Mouse (Mus musculus) cerebellum, adult (tissue): ENCODE measurements around the gene Btbd35f4.
"Not testable (repeated sequence)": the region's sequence is repeated elsewhere in the genome, so short reads cannot be mapped to it uniquely, and the experiment has no call there.

Experiments used
- ATAC-seq: cut with Nextera tagmentation; 2 replicates; pipeline ENCODE4 v1.9.2; 2017; ENCODE audit warnings: mild to moderate bottlenecking, moderate library complexity, mixed read lengths; ENCODE audit not compliant: insufficient number of reproducible peaks, low FRiP score, low TSS enrichment

Gene Btbd35f4

GRCm38 (mm10) chrX:4800196-4800595 lies at the start of gene Btbd35f4:
Gene Btbd35f4 (plus strand): TSS chrX:4800496.
- ATAC-seq, result not testable (repeated sequence)

GRCm38 (mm10) chrX:4840016-4840415 lies 39.7 kb downstream of the Btbd35f4 start:
- not testable (repeated sequence) for ATAC-seq
